Mouse (Mus musculus) adrenal gland, postnatal 36 days (tissue): ENCODE data around the gene Ntng1. TPM values are rescaled to one million over a fixed set of nuclear protein-coding genes. Genes with fewer than 3 reads are reported as not detected.

Source experiments
- DNase-seq, 2 experiments: peaks; one replicate each; pipeline ENCODE4 v3.0.0; 2021; ENCODE audit warnings: mixed read lengths in 1 of 2
- total RNA-seq, 2 experiments: library from RNA; stranded (reverse); gene quantifications; 2 replicates each; pipeline ENCODE4 v1.2.3; 2021

Ntng1 gene
- total RNA-seq, 2 experiments from 2014 or later: 0.70 to 1.9 TPM

- no peak for DNase-seq
Observed at GRCm38 (mm10) chr3:110055433-110055832, 88.4 kb downstream of the Ntng1 start.

DNA sequence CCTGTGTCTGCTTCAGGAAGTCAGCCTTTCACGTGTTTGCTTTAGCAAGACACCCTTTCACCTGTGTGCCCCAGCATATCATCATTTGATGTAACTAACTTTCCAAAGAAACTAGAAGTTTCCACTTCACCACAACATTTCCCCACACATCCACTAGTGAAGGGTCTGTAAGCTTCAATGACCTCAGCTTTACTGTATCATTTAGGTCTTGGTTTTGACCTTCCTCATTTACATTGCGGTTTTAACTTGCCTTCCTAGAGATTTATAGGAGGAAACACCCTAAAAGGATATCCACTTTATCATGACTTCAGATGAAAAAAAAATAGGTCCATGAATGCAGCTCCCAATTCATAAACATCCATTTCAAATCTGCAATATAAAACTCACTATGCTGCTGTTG is 89.7 kb downstream of the Ntng1 start:
- DNase-seq: no peak

DNA sequence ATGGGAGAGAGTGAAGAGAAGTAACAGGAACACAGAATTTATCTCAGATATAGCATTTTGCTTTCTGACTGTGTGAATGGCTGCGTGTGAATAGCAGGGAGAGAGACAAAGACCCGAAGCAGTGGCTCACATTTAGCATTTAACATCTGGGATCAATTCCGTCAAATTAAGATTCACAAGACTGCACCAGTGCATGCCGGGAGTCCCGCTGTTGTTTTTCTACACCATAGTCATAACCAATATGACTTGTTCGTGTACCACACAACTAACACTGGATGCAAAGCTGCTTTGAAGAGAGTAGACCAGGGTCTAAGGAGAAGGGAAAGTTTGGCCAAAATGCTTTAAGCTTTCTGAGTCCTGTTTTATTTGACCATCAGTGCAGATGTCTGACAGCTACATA is 95.7 kb downstream of the Ntng1 start:
- no peak for DNase-seq

GRCm38 (mm10) chr3:110046750-110047149 is 97.1 kb downstream of the Ntng1 start:
- DNase-seq: no peak

- no peak for DNase-seq
Observed at GRCm38 (mm10) chr3:110044209-110044608, 99.6 kb downstream of the Ntng1 start.

DNA sequence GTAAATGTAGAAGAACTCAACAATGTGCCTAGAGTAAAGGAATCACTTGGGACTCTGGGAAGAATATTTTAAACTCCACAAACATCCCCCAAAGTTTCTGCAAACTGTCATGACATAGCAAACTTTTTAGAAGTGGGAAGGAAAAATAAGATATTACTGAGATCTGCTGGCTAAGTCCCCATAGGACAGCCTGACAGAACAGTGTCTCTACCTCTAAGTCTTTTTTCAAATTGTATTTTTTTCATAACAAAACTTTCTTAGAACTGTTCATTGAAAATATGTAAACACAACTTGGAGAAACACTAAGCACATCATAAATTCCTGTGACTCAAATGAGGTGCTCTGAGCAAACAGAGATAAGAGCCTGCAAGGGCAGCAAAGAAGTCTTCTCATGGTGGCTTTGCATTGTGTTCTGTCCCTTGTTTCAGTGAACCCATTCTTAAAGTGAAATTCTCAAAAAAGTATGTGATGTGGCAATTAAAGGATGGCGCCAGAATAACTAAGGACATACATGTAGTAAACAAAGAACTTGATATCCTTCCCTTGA is 100.1 kb downstream of the Ntng1 start:
- DNase-seq: no peak

- DNase-seq: no peak
Observed at GRCm38 (mm10) chr3:110022783-110023599, 120.8 kb downstream of the Ntng1 start.

- DNase-seq: no peak
Observed at GRCm38 (mm10) chr3:110010870-110011626, 132.8 kb downstream of the Ntng1 start.

GRCm38 (mm10) chr3:110010441-110010840 is 133.4 kb downstream of the Ntng1 start:
- no peak for DNase-seq

DNA sequence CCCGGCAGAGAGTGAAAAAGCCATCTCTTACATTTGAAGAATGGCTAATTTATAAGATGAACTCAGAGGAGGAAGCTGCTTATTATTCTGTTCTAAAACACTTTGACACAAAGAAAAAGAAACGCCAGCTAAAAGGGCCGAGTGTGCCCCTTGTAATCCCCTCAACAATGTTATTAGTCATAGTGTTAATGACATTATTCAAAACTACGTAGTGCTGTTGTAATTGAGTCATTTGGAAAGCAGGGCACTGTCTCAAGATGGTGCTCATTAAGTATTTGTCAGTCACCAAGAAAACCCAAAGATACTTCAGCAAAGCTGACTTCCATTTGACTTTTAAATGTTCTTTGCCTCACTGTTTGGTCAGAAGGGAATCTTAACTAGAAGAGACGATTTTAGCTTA is 143.5 kb downstream of the Ntng1 start:
- no peak for DNase-seq

DNA sequence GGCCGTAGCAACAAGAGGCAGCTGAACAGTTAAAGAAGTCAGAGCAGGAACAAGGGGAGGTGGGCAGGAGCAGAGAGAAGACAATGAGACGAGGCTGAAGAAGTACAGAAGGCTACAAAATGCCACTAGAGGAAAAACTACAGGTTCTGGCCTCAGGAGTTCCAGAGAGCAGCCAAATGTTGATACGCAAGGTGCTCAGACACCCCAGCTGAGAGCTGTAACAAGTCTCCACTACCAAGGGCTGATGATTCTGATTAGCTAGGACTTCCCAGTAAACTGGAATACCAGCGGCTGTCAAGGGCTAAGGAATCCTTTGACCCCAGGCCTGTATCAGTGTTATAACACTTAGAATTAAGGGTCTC is 148.2 kb downstream of the Ntng1 start:
- DNase-seq: no peak

GRCm38 (mm10) chr3:109994978-109995662 is 148.7 kb downstream of the Ntng1 start:
- no peak for DNase-seq

- no peak for DNase-seq
Observed at GRCm38 (mm10) chr3:109984086-109984485, 159.7 kb downstream of the Ntng1 start.

- no peak for DNase-seq
Observed at GRCm38 (mm10) chr3:109977614-109978013, 166.2 kb downstream of the Ntng1 start.

DNA sequence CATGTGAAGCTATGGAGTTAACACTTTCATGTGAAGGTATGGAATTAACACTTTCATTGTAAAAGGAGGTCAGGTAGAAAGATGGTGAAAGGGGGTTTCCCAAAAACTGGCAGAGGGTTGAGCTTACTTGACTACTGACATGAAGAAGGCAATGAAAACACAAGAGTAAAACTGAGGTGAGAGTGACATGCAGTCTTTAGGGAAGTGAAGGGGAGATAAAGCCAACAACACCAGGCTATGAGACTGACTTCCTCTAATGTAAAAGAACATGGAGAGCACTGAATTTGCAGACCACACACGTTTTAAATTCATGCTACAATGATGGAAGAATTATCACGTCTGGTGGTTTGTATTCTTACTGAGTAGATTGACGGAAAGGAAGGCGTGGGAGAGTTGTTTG is 168.7 kb downstream of the Ntng1 start:
- DNase-seq: no peak

DNA sequence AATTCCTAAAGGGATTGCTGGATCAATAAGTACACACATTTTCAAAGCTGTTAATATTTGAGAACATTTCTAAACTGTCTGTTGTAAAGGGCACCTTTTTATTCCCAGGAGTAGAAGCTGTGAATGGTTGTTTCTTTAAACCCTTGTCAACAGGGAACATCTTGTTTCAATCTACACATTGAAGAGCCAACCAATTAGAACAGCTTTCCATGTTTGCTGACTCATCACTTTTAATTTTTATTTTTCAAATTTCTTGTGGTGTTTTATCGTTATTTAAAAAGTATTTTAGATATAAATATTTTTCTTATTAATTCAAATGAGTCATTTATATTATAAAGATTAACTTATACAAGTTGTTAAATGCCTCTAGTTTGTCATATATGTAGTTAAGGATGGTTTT is 172.3 kb downstream of the Ntng1 start:
- no peak for DNase-seq

GRCm38 (mm10) chr3:109970181-109970580 is 173.6 kb downstream of the Ntng1 start:
- no peak for DNase-seq

DNA sequence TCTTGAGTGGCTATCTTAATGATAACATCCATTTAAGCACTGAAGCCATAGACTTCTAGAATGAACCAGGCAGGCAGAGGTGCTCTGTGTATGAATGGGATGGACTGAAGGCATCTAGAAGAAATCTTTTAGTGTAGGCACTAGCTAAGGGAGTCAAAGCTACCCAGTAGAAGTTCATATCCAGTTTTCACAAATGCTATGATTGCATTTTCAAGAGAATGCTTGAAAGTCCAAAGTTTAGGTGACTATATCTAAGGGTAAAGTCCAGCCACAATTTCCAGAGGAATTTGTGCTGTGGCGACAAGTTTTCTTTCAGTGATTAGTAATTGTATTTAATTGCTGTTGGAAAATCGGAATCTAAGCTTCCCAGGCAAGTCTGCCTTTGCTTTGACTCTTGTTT is 181.2 kb downstream of the Ntng1 start:
- DNase-seq: no peak

GRCm38 (mm10) chr3:109942960-109943359 is 200.9 kb downstream of the Ntng1 start:
- DNase-seq: no peak

DNA sequence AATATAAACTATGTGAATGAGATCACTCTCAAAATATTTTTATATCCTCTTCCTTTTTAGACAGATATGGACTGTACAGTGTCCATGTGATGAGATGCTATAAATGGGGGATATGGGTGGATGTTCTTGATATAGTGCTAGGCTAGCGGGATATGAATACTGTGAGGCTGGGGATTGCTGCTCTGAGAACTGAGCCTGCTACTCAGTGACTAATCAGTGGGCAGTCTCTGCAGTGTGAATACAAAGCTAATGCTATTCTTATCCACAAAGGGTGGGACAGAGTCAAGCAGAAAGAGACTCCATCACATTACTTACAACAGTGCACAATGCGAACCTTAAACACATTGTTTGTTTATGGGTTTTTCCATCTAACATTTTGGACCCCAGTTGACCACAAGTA is 206.2 kb downstream of the Ntng1 start:
- no peak for DNase-seq

DNA sequence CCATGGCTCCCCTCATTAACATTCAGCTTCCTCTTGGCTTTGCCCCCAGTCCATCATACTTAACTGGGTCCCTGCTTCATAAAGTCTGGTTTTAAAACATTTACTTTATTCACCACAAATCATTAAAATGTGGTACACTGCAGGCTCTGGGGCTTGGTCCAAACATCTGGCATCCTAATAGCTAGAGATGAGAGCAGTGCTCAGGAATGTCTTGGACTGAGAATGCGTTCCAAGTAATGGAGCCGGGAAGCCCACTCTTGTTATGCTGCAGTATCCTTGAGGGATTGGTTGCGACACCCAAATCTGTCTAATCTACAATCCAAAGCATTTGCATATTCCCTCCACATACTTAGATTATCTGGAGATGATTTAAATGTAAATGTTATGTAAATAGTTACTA is 207.5 kb downstream of the Ntng1 start:
- DNase-seq: no peak

DNA sequence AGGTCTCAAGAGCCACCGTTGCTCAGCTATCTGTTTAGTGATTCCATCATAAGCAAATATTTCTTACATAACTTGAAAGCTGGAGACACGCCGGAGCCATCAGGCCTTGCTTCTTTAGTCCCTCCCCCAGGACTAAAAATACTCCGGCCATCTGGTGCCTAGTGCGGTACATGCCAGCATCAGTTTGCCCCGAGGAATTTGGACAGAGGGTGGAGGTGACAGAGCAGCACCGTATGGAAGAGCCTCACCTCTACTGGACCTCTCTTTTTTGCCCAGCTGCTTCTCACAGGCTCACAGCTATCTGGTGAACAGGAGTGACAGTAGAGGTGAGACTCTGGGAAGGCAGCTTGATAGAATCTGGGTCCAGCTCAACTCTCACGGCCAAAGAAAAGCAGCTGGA is 211.6 kb downstream of the Ntng1 start:
- DNase-seq: no peak

GRCm38 (mm10) chr3:109931021-109931420 is 212.8 kb downstream of the Ntng1 start:
- DNase-seq: no peak
